Mouse (Mus musculus) midbrain, embryonic 10.5 days (tissue): ENCODE results near the gene Kir3dl2. TPM values are rescaled to one million over a fixed set of nuclear protein-coding genes. Genes with fewer than 3 reads are reported as not detected.
A peak's percentile ranks its signal among the peaks of the same experiment; 100 is the strongest.
"Not testable (repeated sequence)": the region's sequence is repeated elsewhere in the genome, so short reads cannot be mapped to it uniquely, and the experiment has no call there.

ENCODE experiments used
- DNase-seq: peaks from one replicate; pipeline ENCODE4 v3.0.0-alpha.2; 2017; ENCODE audit warnings: low spot score
- H3K27ac ChIP-seq: fragments of 300-500 bp; sonication (generic); replicated peaks from 2 replicates; pipeline ENCODE4 v1.5.1; 2016; ENCODE audit warnings: mild to moderate bottlenecking
- H3K27me3 ChIP-seq: fragments of 300-500 bp; sonication (generic); 2 replicates; pipeline ENCODE4 v1.6.1; 2016; ENCODE audit warnings: low read depth, mild to moderate bottlenecking; ENCODE audit not compliant: poor library complexity, severe bottlenecking
- H3K36me3 ChIP-seq: fragments of 300-500 bp; sonication (generic); 2 replicates; pipeline ENCODE4 v1.6.1; 2016; ENCODE audit warnings: mild to moderate bottlenecking, moderate library complexity
- H3K4me1 ChIP-seq: fragments of 300-500 bp; sonication (generic); 2 replicates; pipeline ENCODE4 v1.6.1; 2016
- H3K4me3 ChIP-seq: fragments of 300-500 bp; sonication (generic); 2 replicates; pipeline ENCODE4 v1.5.1; 2016; ENCODE audit warnings: mild to moderate bottlenecking, moderate library complexity
- H3K9me3 ChIP-seq: fragments of 300-500 bp; sonication (generic); replicated peaks from 2 replicates; pipeline ENCODE4 v1.6.1; 2016; ENCODE audit warnings: mild to moderate bottlenecking
- WGBS: fragments of 180-500 bp; shearing (Covaris S2); methylation state at CpG from one replicate; pipeline ENCODE4 v1.1.7; 2016; 5-methylcytosine and 5-hydroxymethylcytosine counted together
- polyA plus RNA-seq: library from polyadenylated mRNA; unstranded; fragments of >200 nt; fragmentation: Nextera tagmentation; extraction: Ambion mirVana; gene quantifications from 2 replicates; pipeline ENCODE4 v1.2.1, GENCODE M21; 2016

The Kir3dl2 gene
- not detected in 2 replicates for polyA plus RNA-seq

- not testable (repeated sequence) for H3K9me3 ChIP-seq, H3K27ac ChIP-seq, H3K4me3 ChIP-seq, H3K4me1 ChIP-seq, H3K36me3 ChIP-seq, H3K27me3 ChIP-seq, DNase-seq
- WGBS, result 65% methylated on average over 1 of the region's 1 CpGs
Observed at GRCm38 (mm10) chrX:136543956-136544355, at the start of gene Kir3dl2. Gene Kir3dl2 (minus strand): TSS chrX:136544056.

- Histone ChIP-seq H3K9me3 (no peaks in the 10 kb centered on the region), H3K36me3 (no peaks in the 10 kb centered on the region), H3K27ac (peak overlapping the region; percentile 82), H3K4me1 (peaks cover 5% of the 10 kb centered on the region; the same call in 1 of the 2 replicates), H3K4me3 (peak overlapping the region; percentile 46), H3K27me3 (no peaks in the 10 kb centered on the region)
- DNase-seq, result no peak
- 15% methylated on average over 2 of the region's 2 CpGs for WGBS
Observed at GRCm38 (mm10) chrX:136590897-136591257, 47.0 kb upstream of the Kir3dl2 start.

- no peaks in the 10 kb centered on the region for H3K36me3 ChIP-seq
- no peaks in the 10 kb centered on the region for H3K9me3 ChIP-seq
- peak within 1 kb of the TSS; percentile 46 for H3K4me3 ChIP-seq
- peaks cover 5% of the 10 kb centered on the region; the same call in 1 of the 2 replicates for H3K4me1 ChIP-seq
- peak within 1 kb of the TSS; percentile 82 for H3K27ac ChIP-seq
- H3K27me3 ChIP-seq, result no peaks in the 10 kb centered on the region
- WGBS, result 40% methylated on average over 12 of the region's 12 CpGs
- DNase-seq, result peak; percentile 71
Observed at GRCm38 (mm10) chrX:136590199-136590896, 46.5 kb upstream of the Kir3dl2 start, which contains the start of gene Tceal3. Gene Tceal3 (plus strand): TSS chrX:136590842.

GRCm38 (mm10) chrX:136584617-136585016, 40.8 kb upstream of the Kir3dl2 start:
- Histone ChIP-seq H3K4me1 (no peaks in the 10 kb centered on the region), H3K27ac (no peak overlapping the region), H3K4me3 (no peak overlapping the region), H3K36me3 (no peaks in the 10 kb centered on the region), H3K9me3 (no peaks in the 10 kb centered on the region), H3K27me3 (no peaks in the 10 kb centered on the region)
- no peak for DNase-seq
- 89% methylated on average over 1 of the region's 1 CpGs for WGBS

GRCm38 (mm10) chrX:136569094-136569493, 25.2 kb upstream of the Kir3dl2 start:
- not testable (repeated sequence) for H3K4me3 ChIP-seq, H3K27me3 ChIP-seq, H3K27ac ChIP-seq, H3K4me1 ChIP-seq, H3K9me3 ChIP-seq, H3K36me3 ChIP-seq, DNase-seq
- 90% methylated on average over 9 of the region's 9 CpGs for WGBS

- not testable (repeated sequence) for DNase-seq, H3K36me3 ChIP-seq, H3K27me3 ChIP-seq, H3K4me3 ChIP-seq, H3K4me1 ChIP-seq, H3K27ac ChIP-seq, H3K9me3 ChIP-seq
- WGBS, result 79% methylated on average over 4 of the region's 4 CpGs
Observed at GRCm38 (mm10) chrX:136517699-136518098, 26.2 kb downstream of the Kir3dl2 start, which contains the start of gene Kir3dl1. Gene Kir3dl1 (plus strand): TSS chrX:136517999.

Other genes with a start within 250 kb of the Kir3dl2 start
- gene Kir3dl1, start 26.1 kb downstream of the Kir3dl2 start, polyA plus RNA-seq, result not detected in 2 replicates
- gene Tceal3, start 46.8 kb upstream of the Kir3dl2 start, polyA plus RNA-seq, result 11.3 and 14.1 TPM in 2 replicates
- 10.2 and 10.3 TPM in 2 replicates for gene Tceal1, start 163.9 kb upstream of the Kir3dl2 start, polyA plus RNA-seq
- 586 and 616 TPM in 2 replicates for gene Morf4l2, start 199.6 kb upstream of the Kir3dl2 start, polyA plus RNA-seq
- 0.11 and 0.14 TPM in 2 replicates for gene Glra4, start 236.1 kb upstream of the Kir3dl2 start, polyA plus RNA-seq